In the genomic region with DNA sequence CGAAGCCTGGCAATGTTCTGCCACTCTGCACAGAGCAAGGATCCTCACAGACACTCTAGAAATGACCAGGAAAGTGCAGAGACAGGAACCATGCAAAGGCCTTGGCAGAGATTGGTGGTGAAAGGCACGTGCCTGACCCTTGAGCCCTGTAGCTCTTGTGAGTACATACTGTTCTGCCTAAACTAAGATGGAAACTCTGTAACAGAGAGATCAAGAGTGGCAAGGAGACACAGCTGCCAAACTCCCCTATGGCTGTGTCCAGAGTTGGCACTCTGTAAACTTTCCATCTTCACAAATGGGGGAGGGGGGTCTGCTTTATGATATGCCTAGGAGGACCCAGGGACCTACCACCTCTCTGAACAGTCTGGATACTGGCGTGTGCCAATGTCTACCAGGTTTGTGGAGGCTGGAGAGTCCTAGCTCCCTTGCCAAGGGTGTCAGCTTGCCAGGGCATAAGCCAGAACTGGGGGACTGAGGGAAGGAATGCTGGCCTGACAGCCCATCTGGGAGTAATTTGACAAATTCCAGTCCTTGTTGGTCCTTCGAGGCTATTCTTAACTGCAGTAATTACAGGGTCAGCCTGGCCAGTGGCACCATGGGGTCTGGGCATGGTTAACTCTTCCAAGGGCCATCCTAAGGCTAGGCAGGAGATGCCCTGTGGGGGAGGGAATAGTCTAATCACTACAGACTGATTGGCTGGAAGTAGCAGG, we compare ENCODE assay signal across 9 mouse cellular contexts. TPM values are rescaled to one million over a fixed set of nuclear protein-coding genes. Genes with fewer than 3 reads are reported as not detected.
A peak's percentile ranks its signal among the peaks of the same experiment; 100 is the strongest.
DNase-seq lines count a peak whose midpoint lies in the region; ATAC-seq and TF ChIP-seq lines count a peak whose summit lies in the region.
"Had no signal": no experiment of that assay in that cellular context is flagged by ENCODE, and none has a peak within 500 bp of the region (broad histone marks: within the 10 kb centered on the region; RNA-seq: fewer than 3 reads in every experiment).

No protein-coding gene starts in this region.

- H3K9ac ChIP-seq in midbrain, postnatal 0 days (replicated peaks; ENCODE audit: low read length, poor library complexity, severe bottlenecking) = no peak overlapping the region
- H3K9ac ChIP-seq in midbrain, embryonic 13.5 days (replicated peaks) = no peak overlapping the region
- H3K9ac ChIP-seq in heart, embryonic 13.5 days = peak overlapping the region; percentile 25; the same call in 1 of the 2 replicates

- 87% methylated on average over 4 of the region's 4 CpGs for WGBS in midbrain, postnatal 0 days
- WGBS in midbrain, embryonic 13.5 days = 80% methylated on average over 4 of the region's 4 CpGs
- 49% methylated on average over 4 of the region's 4 CpGs for WGBS in heart, embryonic 13.5 days

- no peak overlapping the region for H3K27ac ChIP-seq in midbrain, postnatal 0 days (ENCODE audit: low read depth, low read length)
- H3K27ac ChIP-seq in midbrain, embryonic 13.5 days = no peak overlapping the region
- H3K27ac ChIP-seq in heart, embryonic 13.5 days (replicated peaks) = peak overlapping the region; percentile 55

- H3K4me2 ChIP-seq in midbrain, postnatal 0 days (ENCODE audit: low read depth, low read length, poor library complexity, severe bottlenecking) = no peak overlapping the region
- H3K4me2 ChIP-seq in midbrain, embryonic 13.5 days (replicated peaks) = no peak overlapping the region
- no peak overlapping the region for H3K4me2 ChIP-seq in heart, embryonic 13.5 days

- ATAC-seq in midbrain, postnatal 0 days (ENCODE audit: low FRiP score) = no peak
- ATAC-seq in midbrain, embryonic 13.5 days = no peak
- no peak for ATAC-seq in heart, embryonic 13.5 days (ENCODE audit: extremely low read depth, insufficient number of reproducible peaks, low FRiP score, low TSS enrichment)

- no peaks in the 10 kb centered on the region for H3K27me3 ChIP-seq in midbrain, postnatal 0 days (ENCODE audit: insufficient read depth, low read length)
- H3K27me3 ChIP-seq in midbrain, embryonic 13.5 days = no peaks in the 10 kb centered on the region
- H3K27me3 ChIP-seq in heart, embryonic 13.5 days (replicated peaks) = no peaks in the 10 kb centered on the region

- no peaks in the 10 kb centered on the region for H3K9me3 ChIP-seq in midbrain, postnatal 0 days (ENCODE audit: low read length)
- H3K9me3 ChIP-seq in midbrain, embryonic 13.5 days = no peaks in the 10 kb centered on the region
- no peaks in the 10 kb centered on the region for H3K9me3 ChIP-seq in heart, embryonic 13.5 days

- H3K36me3 ChIP-seq in midbrain, postnatal 0 days (ENCODE audit: insufficient read depth, low read length) = peaks cover 41% of the 10 kb centered on the region
- H3K36me3 ChIP-seq in midbrain, embryonic 13.5 days = peaks cover 53% of the 10 kb centered on the region
- peaks cover 78% of the 10 kb centered on the region for H3K36me3 ChIP-seq in heart, embryonic 13.5 days

- H3K4me3 ChIP-seq in midbrain, postnatal 0 days (ENCODE audit: low read depth, low read length) = no peak overlapping the region
- no peak overlapping the region for H3K4me3 ChIP-seq in midbrain, embryonic 13.5 days (replicated peaks)
- H3K4me3 ChIP-seq in heart, embryonic 13.5 days = no peak overlapping the region

- peak; percentile 59 for DNase-seq in heart, adult 18-20 months
- no peak for DNase-seq in heart, adult 9 months (ENCODE audit: low spot score in 2 of 2)
- peak; percentile 34 for DNase-seq in midbrain, postnatal 0 days (ENCODE audit: low spot score)
- peak; percentile 62 for DNase-seq in testis, postnatal 14 days (ENCODE audit: low spot score)
- no peak for DNase-seq in urinary bladder, postnatal 4 days (ENCODE audit: low spot score in 2 of 2)
- DNase-seq in frontal cortex, postnatal 25 days (ENCODE audit: low spot score in 2 of 2) = no peak
- DNase-seq: thymus, postnatal 4 days had no signal

- H3K4me1 ChIP-seq in midbrain, postnatal 0 days (ENCODE audit: insufficient read depth, low read length) = 0 out of 2 replicates have a peak, but pooled peaks cover 2% of the 10 kb centered on the region
- peaks cover 22% of the 10 kb centered on the region for H3K4me1 ChIP-seq in midbrain, embryonic 13.5 days (replicated peaks)
- H3K4me1 ChIP-seq in heart, embryonic 13.5 days = peaks cover 76% of the 10 kb centered on the region

- TF ChIP-seq CTCF in midbrain, postnatal 0 days (IDR thresholded peaks at IDR 0.05) = no peak

RNA-seq across cellular contexts. Expression of a gene that starts 13.1 kb away (rescaled TPM):
- total RNA-seq in heart, adult 18-20 months (2021) = 100 to 1,000 TPM; 152 to 155 TPM
- 62.1 and 65.5 TPM in 2 replicates for total RNA-seq in midbrain, postnatal 0 days (2014; rRNA removed)
- polyA plus RNA-seq in midbrain, postnatal 0 days (2015; fragmentation: Nextera tagmentation; extraction: Ambion mirVana) = 54.1 and 57.0 TPM in 2 replicates
- polyA plus RNA-seq in midbrain, embryonic 13.5 days (2015; fragmentation: Nextera tagmentation; extraction: Ambion mirVana) = 50.5 and 54.3 TPM in 2 replicates
- 65.6 and 72.5 TPM in 2 replicates for polyA plus RNA-seq in heart, embryonic 13.5 days (2015; fragmentation: Nextera tagmentation; extraction: Ambion mirVana)

RNA-seq across cellular contexts. Expression of a gene that starts 13.1 kb away (rescaled TPM):
- 1 to 10 TPM; 7.7 to 9.7 TPM for total RNA-seq in heart, adult 18-20 months (2021)
- 12.0 and 14.2 TPM in 2 replicates for total RNA-seq in midbrain, postnatal 0 days (2014; rRNA removed)
- 4.7 TPM in 2 replicates for polyA plus RNA-seq in midbrain, postnatal 0 days (2015; fragmentation: Nextera tagmentation; extraction: Ambion mirVana)
- polyA plus RNA-seq in midbrain, embryonic 13.5 days (2015; fragmentation: Nextera tagmentation; extraction: Ambion mirVana) = 3.2 and 4.6 TPM in 2 replicates
- polyA plus RNA-seq in heart, embryonic 13.5 days (2015; fragmentation: Nextera tagmentation; extraction: Ambion mirVana) = 15.2 and 15.8 TPM in 2 replicates

RNA-seq across cellular contexts. Expression of a gene that starts 26.7 kb away (rescaled TPM):
- total RNA-seq in heart, adult 18-20 months (2021) = 10 to 100 TPM; 12.7 to 14.2 TPM
- total RNA-seq in midbrain, postnatal 0 days (2014; rRNA removed) = 31.1 and 39.8 TPM in 2 replicates
- 28.7 and 31.9 TPM in 2 replicates for polyA plus RNA-seq in midbrain, postnatal 0 days (2015; fragmentation: Nextera tagmentation; extraction: Ambion mirVana)
- polyA plus RNA-seq in midbrain, embryonic 13.5 days (2015; fragmentation: Nextera tagmentation; extraction: Ambion mirVana) = 25.1 and 26.5 TPM in 2 replicates
- 15.2 and 16.9 TPM in 2 replicates for polyA plus RNA-seq in heart, embryonic 13.5 days (2015; fragmentation: Nextera tagmentation; extraction: Ambion mirVana)

RNA-seq across cellular contexts. Expression of a gene that starts 28.1 kb away (rescaled TPM):
- 100 to 1,000 TPM; 154 TPM for total RNA-seq in heart, adult 18-20 months (2021)
- 31.7 and 40.2 TPM in 2 replicates for total RNA-seq in midbrain, postnatal 0 days (2014; rRNA removed)
- 134 TPM in 2 replicates for polyA plus RNA-seq in midbrain, postnatal 0 days (2015; fragmentation: Nextera tagmentation; extraction: Ambion mirVana)
- 153 and 155 TPM in 2 replicates for polyA plus RNA-seq in midbrain, embryonic 13.5 days (2015; fragmentation: Nextera tagmentation; extraction: Ambion mirVana)
- 136 and 139 TPM in 2 replicates for polyA plus RNA-seq in heart, embryonic 13.5 days (2015; fragmentation: Nextera tagmentation; extraction: Ambion mirVana)

RNA-seq across cellular contexts. Expression of a gene that starts 58.3 kb away (rescaled TPM):
- total RNA-seq in heart, adult 18-20 months (2021) = 1 to 10 TPM; 6.2 to 8.5 TPM
- 20.0 and 20.6 TPM in 2 replicates for total RNA-seq in midbrain, postnatal 0 days (2014; rRNA removed)
- polyA plus RNA-seq in midbrain, postnatal 0 days (2015; fragmentation: Nextera tagmentation; extraction: Ambion mirVana) = 10.8 and 12.0 TPM in 2 replicates
- 20.0 and 26.3 TPM in 2 replicates for polyA plus RNA-seq in midbrain, embryonic 13.5 days (2015; fragmentation: Nextera tagmentation; extraction: Ambion mirVana)
- polyA plus RNA-seq in heart, embryonic 13.5 days (2015; fragmentation: Nextera tagmentation; extraction: Ambion mirVana) = 19.9 and 23.5 TPM in 2 replicates

Comparison
In these comparisons a context has a peak if more than half of its experiments do, and no peak if none do; other contexts are left out.
1. DNase-seq: peak in heart, adult 18-20 months (2 of 2), midbrain, postnatal 0 days (single experiment) and testis, postnatal 14 days (single experiment); none in heart, adult 9 months (0 of 2), urinary bladder, postnatal 4 days (0 of 2) and frontal cortex, postnatal 25 days (0 of 2).